Mouse (Mus musculus) layer of hippocampus, postnatal 36 days (tissue): ENCODE measurements around the gene Iffo1. TPM values are rescaled to one million over a fixed set of nuclear protein-coding genes. Genes with fewer than 3 reads are reported as not detected.

Experiments used
- DNase-seq, 2 experiments: peaks; one replicate each; pipeline ENCODE4 v3.0.0; 2022
- total RNA-seq, 2 experiments: library from RNA; stranded (reverse); gene quantifications; 2 replicates each; pipeline ENCODE4 v1.2.3; 2021

The Iffo1 gene
- total RNA-seq, 2 experiments from 2014 or later, result 67.5 to 68.9 TPM

- DNase-seq, result no peak
Measured at GRCm38 (mm10) chr6:125142436-125142835, 2.6 kb upstream of the Iffo1 start.

GRCm38 (mm10) chr6:125143128-125143527 lies 1.9 kb upstream of the Iffo1 start:
- no peak for DNase-seq

- no peak for DNase-seq
Measured at GRCm38 (mm10) chr6:125143904-125144303, 1.1 kb upstream of the Iffo1 start.

- peak; percentile 37 to 47 for DNase-seq
Measured at GRCm38 (mm10) chr6:125145479-125145951, 474 bp downstream of the Iffo1 start.

GRCm38 (mm10) chr6:125146148-125146547 lies 1.1 kb downstream of the Iffo1 start:
- DNase-seq, result no peak

GRCm38 (mm10) chr6:125146797-125147196 lies 1.8 kb downstream of the Iffo1 start:
- DNase-seq, result no peak

GRCm38 (mm10) chr6:125147329-125147728 lies 2.3 kb downstream of the Iffo1 start:
- no peak for DNase-seq

- peak in 1 of 2 experiments; percentile 44 for DNase-seq
Measured at GRCm38 (mm10) chr6:125148251-125148925, 3.3 kb downstream of the Iffo1 start.

- DNase-seq, result peak; percentile 44 to 65
Measured at GRCm38 (mm10) chr6:125148926-125149568, 4.0 kb downstream of the Iffo1 start.

- no peak for DNase-seq
Measured at GRCm38 (mm10) chr6:125149569-125149950, 4.5 kb downstream of the Iffo1 start.

GRCm38 (mm10) chr6:125152212-125153017 lies 7.4 kb downstream of the Iffo1 start:
- DNase-seq, result no peak

GRCm38 (mm10) chr6:125153018-125153389 lies 8.0 kb downstream of the Iffo1 start:
- no peak for DNase-seq

GRCm38 (mm10) chr6:125153682-125154081 lies 8.6 kb downstream of the Iffo1 start:
- no peak for DNase-seq

- no peak for DNase-seq
Measured at GRCm38 (mm10) chr6:125154550-125154949, 9.5 kb downstream of the Iffo1 start.

- DNase-seq, result no peak
Measured at GRCm38 (mm10) chr6:125155262-125155661, 10.2 kb downstream of the Iffo1 start.

- DNase-seq, result no peak
Measured at GRCm38 (mm10) chr6:125156491-125156890, 11.4 kb downstream of the Iffo1 start.

GRCm38 (mm10) chr6:125156903-125157614 lies 12.0 kb downstream of the Iffo1 start:
- DNase-seq, result no peak

GRCm38 (mm10) chr6:125158944-125159492 lies 14.0 kb downstream of the Iffo1 start:
- no peak for DNase-seq

GRCm38 (mm10) chr6:125159773-125160557 lies 14.9 kb downstream of the Iffo1 start:
- DNase-seq, result no peak

- no peak for DNase-seq
Measured at GRCm38 (mm10) chr6:125160558-125160853, 15.5 kb downstream of the Iffo1 start.
